Mouse (Mus musculus): ENCODE results near the gene Bmpr1b.

Bmpr1b gene

DNA sequence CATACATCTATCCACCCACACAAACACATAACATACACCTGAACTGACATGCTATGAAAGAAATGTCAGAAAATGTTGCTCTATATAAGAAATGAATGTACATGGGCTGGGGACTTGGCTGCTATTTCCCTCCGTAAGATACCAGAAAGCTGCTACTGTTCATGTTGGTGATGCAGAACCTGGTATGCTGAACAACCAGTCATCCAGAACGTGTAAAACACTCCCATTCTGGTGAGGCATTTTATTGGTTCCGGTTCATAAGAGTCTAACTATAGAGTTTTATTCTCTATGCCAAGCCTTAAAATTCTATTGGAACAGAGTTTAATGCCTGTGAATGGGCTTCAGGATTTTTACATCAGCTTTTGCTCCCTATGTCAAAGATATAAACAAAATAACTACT is 55.0 kb downstream of the Bmpr1b start:
- DNase-seq (ENCODE audit: low spot score in 2 of 2), result no peak

DNA sequence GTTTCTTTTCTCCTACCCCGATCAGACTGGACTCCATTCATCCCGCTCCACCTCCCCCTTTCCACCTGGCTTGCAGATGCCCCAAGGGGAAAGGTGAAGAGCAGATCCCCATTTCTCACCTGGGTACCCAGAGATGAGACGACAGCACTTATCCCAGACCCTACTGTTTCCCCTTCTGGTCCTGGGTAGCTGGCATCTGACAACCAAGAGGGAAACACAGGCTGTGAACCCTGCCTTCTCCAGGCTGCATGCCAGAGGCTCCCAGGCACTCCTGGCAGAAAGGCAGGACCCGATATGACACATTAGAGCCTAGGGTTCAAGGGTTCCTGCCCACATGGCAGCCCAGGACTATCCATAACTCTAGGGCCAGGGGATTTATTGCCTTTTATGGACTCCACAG is 56.0 kb downstream of the Bmpr1b start:
- no peak for DNase-seq (ENCODE audit: low spot score in 2 of 2)

DNA sequence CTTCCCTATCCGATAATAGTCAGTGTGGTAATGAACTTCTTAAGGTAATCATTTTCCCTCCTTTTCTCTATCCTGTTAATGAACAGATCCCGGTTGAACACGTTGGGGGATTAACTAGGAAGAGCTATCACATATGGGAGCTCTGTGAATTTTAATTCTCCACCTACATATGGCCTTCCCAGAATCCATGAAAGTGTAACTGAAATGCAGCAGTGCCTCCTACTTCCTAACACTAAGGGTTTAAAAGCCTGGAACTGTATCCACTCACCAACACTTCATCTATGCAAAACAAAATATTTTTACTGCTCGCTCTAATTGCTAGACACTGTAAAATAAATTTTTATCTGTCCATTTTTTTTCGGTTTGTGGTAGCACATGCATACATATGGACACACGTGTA is 63.0 kb downstream of the Bmpr1b start:
- no peak for DNase-seq (ENCODE audit: low spot score in 2 of 2)

DNA sequence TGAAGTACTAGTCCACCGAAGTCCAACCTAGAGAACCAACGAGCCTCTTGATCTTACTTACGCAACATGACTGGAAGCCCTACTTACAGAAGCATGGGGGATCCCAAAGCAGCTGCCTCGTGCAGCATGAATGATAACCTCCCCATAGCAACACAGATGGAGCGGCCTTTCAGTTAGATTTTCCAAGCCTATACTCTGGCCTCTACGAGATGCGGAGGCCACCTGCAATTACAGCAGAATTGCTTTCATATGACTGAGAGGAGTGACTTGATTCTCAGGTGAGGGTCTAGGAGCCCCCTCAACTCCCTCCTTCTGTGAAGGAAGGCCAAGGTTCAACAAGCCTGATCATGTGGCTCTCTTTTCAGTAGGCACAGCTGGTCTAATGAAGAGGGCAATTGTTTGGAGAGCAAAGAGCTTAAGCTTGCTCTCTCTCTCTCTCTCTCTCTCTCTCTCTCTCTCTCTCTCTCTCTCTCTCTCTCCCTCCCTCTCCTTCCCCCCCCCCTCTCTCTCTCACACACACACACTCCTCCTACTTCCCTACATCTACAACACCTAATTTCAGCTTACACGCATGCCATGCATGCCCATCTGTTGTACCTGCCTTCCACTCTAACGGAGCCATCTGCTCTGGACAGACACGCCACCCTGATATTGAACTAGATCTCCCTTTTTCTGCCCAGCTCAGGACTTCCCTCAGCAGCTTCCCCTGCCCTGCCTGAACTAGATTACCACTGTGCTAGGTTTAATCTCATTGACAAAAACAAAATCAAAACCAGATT is 65.0 kb downstream of the Bmpr1b start:
- no peak for DNase-seq (ENCODE audit: low spot score in 2 of 2)

DNA sequence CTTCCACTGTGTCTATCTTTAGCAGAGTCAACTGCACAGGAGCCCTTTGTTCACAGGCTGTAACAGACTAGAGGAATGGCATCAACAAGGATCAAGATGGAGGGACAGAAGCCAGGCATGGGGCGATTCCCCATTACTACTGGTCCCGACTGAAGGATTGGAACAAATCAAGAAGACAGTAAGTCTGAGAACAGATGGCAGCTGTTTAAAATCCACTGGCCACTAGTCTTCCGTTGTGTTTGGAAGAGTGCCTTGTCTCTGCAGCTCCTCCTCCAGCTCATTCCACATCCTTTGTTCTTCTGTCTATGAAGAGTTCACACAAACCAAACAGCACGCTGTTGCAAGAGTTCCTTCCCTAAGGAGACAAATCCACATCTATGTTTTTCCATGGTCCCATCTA is 65.6 kb downstream of the Bmpr1b start:
- DNase-seq (ENCODE audit: low spot score in 2 of 2), result no peak

DNA sequence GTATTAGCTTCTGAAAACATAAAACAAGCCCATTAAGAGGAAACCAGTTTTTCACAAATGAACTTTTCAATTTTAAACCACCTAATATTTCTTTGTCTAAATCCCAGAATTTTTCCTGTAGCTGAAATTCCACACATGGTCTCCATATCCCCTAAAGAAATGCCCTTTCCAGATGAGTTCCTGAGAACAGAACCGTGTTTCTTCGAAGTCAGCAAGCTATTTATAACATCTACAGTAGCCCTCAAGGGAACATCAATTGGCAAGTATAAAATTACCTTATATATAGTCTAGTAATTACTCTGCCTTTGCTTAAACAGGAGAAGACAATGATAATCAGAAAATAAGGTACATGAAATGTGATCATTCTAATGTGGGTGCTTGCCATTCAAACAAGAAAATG is 70.1 kb downstream of the Bmpr1b start:
- DNase-seq (ENCODE audit: low spot score in 2 of 2), result no peak

DNA sequence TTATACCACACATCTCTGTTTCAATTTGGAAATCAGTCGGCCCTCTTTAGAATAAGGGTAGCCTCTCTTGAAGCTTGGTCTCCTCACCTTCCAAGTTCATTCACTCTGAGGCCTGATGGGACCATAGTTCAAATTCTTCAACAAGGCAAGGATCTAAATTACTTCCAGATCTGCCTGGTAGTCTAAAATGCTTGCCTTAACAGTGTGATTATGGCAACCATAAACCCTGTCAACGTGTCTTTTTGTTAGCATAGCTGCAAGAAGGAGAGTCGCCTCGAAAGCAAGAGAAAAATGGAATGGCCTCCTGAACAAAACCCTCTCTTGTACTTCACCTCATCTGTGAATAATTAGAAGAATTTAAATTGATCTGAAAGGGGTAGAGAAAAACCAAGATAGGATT is 75.2 kb downstream of the Bmpr1b start:
- DNase-seq (ENCODE audit: low spot score in 2 of 2), result no peak

DNA sequence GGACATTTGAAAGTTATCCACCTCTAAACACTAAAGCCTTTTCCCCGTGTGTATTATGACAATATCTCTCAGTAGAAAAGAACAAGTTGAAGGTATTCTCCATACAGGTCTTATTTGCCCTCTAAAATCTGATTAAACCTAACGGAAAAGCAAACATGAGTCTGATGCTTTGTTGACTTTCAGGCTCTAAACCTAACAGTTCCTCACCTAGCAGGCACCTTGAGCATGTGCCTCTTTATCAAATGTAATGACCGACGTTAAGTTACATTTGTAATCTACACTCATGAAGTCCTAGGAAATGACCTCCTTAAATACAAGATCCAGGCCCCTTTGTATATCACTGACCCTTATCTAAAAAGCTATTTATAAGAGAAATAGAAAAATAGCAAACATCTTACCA is 79.5 kb downstream of the Bmpr1b start:
- no peak for DNase-seq (ENCODE audit: low spot score in 2 of 2)

DNA sequence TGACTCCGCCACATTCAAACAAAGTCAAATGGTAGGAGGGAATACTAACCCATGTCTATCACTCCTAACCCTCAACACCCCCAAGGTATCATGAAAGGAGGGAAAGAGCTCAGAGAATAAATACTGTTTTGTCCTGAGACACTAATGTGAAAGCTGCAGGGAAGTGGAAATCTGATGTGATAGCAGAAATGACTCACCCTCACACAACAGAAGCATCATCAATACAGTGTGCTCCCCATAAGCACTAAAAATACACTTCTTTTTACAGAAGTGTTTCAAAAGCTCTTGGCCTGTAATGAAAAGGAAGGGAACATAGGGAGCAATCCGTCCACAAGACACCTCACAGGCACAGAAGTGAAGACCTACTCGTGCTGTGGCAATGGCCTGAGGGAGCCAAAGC is 83.3 kb downstream of the Bmpr1b start:
- DNase-seq (ENCODE audit: low spot score in 2 of 2), result no peak

DNA sequence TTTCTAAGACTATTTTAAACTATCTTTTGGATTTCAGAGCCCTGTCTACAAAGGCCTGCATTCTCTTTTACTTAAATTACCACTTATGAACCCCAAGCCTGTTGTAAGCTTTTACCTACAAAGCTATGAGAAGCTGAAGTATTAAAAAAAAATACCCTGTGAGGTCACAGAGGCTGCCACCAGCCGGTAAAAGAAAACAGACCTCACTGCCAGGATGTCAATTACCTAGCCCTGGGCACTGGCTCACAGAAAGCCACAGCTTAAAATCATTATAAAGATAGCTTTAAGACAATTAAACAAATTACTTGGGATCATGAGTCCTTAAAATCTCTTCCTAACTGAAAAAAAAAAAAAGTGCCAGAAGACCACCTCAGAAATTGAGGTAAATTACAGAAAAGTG is 85.1 kb downstream of the Bmpr1b start:
- no peak for DNase-seq (ENCODE audit: low spot score in 2 of 2)

DNA sequence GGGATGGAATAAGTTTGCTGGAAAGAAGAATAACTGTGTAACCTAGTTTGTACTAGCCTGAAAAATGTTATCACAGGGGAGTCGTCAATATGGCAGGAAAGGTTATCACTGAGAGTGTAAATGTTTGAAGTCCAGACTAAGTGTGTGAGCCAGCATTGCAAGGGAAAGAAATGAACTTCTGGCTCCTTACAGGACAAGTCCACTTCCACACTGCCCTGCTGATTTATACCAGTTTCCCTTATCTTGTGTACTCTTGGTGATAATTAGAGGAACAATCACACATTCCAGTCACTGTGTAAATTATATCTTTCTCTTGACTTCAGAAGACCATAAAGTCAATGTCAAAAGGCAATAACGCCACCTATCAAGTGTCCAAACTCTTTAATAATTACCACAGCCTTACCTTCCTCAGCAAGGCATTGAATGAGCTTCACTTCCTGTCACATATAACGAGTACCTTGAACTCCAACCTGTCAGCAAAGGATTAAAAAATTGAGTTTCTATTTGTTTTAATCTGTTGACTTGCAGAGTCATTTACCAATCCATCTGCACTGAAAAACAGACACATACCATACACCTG is 91.4 kb downstream of the Bmpr1b start:
- DNase-seq (ENCODE audit: low spot score in 2 of 2), result no peak

DNA sequence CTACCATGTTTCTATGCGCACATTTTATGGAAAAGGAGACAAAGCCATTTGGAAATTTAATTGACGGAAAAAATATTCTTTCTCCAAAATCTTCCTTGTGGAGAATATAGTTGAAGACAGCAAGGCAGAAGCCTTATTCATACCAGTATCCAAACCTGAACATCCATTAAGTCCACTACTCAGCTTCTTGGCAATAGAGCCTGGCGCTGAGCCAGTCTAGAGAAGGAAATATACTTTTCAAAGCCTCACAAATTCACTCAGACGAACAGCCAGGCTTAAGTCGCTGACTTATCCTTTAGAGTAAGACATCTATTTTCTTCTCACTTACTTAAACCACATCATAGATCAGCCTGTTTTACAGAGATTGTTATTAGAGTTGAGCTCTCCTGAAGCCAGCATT is 97.6 kb downstream of the Bmpr1b start:
- DNase-seq (ENCODE audit: low spot score in 2 of 2), result no peak

DNA sequence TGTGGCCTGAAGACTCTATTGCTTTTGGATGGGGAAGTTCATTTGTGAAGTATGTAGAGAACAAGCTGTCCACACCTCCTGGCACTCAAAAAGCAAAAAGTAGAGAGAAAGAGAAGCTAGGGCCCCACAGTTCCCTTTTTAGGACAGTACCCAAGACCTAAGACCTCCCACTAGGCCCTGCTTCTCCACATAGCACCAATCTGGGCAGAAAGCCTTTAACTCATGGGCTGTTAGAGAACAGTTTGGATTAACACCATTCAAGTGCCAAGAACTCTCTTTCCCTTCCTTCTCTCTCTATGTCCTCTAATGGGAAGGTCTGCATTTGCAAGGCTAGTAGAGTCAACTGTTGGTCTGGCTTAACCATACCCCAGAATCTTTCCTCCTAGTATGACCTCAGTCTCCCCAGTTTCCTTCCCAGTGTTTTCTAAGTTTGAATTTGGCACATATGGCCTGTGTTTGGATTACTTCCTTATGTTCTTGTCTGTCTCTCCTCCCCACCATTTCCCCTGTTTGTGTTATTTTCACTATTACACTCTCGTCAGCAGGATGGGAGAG is 102.4 kb downstream of the Bmpr1b start:
- no peak for DNase-seq (ENCODE audit: low spot score in 2 of 2)

DNA sequence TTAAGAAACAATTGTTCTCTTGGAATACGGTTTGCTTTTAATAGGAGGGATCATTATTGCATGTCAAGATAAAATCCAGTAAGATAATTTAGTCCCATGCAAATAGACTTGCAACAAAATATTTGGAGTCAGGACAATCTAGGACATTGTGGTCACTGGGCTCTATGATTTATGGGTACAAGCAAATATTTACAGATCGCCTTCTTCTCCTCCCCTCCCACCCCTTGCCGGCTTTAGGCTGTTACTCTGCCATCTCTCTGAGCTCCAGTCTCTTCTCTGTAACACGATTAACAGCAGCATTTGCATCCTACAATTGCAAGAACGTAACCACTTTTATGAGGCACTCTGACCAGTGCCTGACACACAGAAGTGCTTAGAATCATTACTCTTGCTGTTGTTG is 104.1 kb downstream of the Bmpr1b start:
- DNase-seq (ENCODE audit: low spot score in 2 of 2), result no peak

DNA sequence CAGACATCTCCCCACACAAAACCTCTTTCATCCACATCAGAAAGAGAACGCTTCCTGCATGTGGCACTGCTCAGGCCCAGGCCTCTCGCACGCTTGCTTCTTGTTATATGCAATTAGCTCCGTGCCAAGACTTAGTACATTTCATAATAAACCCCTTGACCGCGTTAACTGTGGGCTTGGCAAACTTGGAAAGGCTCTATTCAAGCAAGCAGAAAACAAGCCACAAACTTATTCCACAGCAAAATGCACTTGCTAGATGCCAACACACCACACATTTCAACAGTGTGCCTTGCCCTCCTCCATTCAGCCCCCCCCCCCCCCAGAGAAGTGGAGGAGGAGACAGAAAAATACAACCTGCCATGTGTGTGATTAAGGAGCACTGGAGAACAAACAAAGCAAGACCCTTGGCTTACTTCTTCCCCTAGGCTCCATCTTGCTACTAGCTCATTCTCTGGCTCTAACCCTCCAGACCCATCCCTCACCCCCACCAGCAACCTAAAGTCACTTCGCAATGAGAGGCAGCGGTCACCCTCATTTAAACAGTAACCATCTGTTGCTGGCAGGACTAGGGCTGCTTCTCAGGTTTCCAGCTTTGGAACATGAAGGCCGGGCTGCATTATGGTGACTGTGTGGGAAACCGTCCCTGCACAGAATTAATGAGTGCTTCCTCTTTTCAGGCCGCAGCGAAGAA is 105.5 kb downstream of the Bmpr1b start:
- DNase-seq (ENCODE audit: low spot score in 2 of 2), result no peak

DNA sequence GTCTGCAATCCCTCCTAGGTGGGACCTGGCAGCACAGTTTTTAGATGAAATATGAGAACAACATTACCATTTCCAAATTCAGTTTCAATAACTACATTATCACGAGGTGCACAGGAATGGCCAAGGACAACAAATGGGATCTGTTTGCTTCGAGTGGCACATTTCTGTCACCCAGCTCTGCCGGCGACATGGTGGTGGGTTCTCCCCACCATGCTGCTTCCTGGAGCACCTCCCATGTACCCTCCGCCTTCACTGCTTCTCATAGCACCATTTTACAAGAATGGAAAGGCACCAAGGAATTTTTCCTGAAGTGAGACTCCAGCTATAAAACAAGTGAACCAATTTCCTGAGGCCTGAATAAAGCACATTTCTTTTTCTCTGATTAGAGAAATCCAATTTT is 108.0 kb downstream of the Bmpr1b start:
- no peak for DNase-seq (ENCODE audit: low spot score in 2 of 2)

DNA sequence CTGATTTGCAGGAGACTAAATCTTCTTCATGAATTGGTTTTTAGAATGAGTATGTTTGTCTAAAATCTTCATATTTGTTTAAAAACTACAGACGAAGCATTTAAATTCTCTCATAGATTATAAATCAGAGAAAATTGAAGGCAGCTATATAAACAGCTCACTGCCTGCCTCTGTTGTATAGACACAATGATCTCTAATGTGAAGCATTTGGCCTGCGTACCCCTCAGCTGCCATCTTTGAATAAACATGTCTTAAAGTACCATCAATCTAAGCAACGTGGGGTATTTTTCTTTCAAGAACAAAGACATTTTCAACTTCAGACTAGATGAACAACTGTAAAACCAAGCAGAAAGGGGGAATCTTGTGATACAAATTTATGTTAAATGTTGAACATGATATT is 109.3 kb downstream of the Bmpr1b start:
- DNase-seq (ENCODE audit: low spot score in 2 of 2), result no peak

DNA sequence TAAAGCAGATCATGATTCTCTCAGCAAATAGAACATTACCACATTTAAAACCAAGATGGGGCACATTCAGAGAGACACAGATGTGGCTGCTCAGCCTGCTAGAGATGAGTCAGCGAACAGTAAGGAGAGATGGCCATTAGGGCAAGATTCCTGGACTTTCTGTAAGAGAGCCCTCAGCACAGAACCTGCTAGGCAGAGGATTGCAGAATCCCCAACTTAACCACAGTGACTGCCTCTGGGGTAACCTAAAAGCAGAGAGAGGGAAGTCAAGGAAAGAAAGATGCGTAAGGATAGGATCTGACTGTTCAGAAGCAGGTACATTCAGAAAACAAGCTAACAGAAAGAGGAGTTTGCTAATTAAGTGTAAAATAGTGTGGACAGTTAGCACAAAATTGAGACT is 118.5 kb downstream of the Bmpr1b start:
- DNase-seq (ENCODE audit: low spot score in 2 of 2), result no peak

DNA sequence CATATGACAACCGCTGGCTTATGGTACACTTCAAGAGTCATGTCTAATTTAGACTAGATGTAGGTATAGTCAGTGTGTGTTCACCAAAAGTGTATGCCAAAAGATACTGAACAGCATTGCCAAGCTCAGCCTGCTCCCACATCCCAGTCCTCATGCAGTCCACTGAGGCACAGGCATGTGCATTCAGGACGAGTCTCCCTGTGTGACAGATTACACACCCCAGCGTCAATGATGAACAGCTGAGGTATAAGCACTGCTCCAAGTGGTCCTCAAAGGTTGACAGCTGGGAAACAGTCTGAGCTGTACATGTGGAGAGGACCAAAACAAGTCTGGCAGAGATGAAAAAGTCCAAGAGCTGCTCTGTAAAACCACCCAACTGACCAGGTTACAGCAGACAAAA is 119.6 kb downstream of the Bmpr1b start:
- DNase-seq (ENCODE audit: low spot score in 2 of 2), result no peak

DNA sequence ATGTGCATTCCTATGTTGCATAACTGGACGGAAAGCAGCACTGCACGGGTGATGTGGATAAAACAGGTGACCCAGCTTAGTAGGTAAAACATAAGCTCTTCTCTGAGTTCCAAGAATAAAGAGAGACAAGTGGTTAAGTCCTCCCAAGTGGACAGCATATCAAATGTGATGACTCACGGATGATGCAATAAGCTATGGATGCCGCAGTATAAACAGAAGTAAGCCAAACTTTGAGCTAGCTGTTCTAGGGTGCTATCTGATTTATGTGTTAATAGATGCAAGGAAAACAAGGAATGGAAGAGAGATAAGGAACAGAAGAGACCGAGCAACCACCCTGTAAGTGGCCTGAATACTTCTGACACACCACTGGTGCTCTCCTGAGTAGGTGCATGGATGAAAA is 120.1 kb downstream of the Bmpr1b start:
- DNase-seq (ENCODE audit: low spot score in 2 of 2), result no peak

DNA sequence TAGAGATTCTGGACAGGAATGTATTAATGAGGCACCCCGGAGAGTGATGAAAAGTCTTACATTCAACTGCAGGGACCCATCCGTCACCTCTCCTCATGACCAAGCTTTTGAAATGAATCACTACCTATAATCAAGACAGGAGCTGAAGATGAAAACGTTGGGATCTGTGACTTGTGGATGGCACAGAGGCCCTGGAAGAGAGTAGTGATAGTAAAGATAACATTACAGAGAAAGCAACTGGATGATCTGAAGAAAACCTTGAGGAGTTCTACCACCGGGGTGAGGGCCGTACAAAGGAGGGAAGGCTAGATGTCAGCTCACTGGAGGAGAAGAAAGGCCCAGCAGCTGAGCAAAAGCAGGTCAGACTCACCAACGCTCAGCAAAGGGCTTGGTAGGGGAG is 120.7 kb downstream of the Bmpr1b start:
- DNase-seq (ENCODE audit: low spot score in 2 of 2), result no peak

DNA sequence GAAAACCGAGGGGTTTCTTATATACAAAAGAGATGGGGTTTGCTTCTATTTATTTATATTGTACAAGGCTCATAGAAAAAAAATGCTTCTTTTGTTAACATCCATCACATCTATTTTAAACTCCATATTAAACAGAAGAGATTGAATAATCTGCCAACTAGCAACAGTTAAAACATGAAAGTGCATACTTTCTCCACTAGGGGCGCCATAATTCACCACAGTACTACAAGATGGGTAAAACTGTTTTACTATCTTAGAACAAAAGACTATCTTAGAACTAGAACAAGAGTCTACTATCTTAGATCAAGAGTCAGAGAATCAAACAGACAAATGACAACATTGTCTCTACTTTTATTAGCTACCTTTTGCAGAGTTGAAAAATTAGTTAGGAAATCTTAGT is 125.8 kb downstream of the Bmpr1b start:
- no peak for DNase-seq (ENCODE audit: low spot score in 2 of 2)

DNA sequence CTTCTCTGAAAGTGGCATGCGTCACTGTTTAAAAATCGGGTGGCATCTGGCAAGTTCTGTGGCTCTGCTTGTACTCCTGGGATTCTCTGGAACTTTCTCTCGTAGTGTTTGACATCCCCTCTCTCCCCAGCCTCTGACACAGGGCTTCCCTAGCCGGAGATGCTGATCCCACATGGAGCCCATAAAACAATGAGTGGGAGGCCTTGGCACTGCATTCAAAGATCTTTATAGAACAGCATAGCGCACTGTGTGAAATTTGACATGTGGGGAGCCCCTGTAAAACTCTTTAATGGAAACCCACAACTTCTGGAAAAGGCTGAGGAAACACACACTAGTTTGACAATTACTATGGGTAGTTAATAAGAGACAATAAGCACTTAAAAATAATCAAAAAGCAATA is 126.2 kb downstream of the Bmpr1b start:
- no peak for DNase-seq (ENCODE audit: low spot score in 2 of 2)
